Mouse (Mus musculus) kidney, postnatal 36 days (tissue): ENCODE measurements around the gene Olfr1447.

Experiments used
- DNase-seq, 2 experiments: peaks; one replicate each; pipeline ENCODE4 v3.0.0; 2021 to 2022; ENCODE audit warnings: mixed read lengths in 2 of 2

Olfr1447 gene

DNA sequence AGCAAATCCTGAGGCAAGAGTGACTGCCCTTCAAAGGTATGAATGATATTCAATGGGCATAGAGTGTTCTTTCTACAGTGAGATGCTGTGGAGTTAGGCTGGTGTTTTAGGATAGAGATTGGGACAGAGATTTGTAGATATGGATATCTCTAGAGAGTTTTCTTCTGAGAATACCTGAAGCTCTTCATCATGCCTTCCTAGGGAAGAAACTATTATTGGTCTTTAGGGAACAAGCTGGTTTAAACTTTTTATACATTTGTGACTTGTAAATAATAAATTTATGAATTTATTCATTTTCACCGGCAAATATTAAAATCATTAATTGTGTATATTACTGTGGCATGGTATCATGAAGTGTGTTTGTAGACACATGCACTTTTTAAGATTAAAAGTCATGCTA is at the start of gene Olfr1447:
Gene Olfr1447, minus strand, starts transcription at position 101 of the 400 bp plus-strand sequence.
- no peak for DNase-seq

DNA sequence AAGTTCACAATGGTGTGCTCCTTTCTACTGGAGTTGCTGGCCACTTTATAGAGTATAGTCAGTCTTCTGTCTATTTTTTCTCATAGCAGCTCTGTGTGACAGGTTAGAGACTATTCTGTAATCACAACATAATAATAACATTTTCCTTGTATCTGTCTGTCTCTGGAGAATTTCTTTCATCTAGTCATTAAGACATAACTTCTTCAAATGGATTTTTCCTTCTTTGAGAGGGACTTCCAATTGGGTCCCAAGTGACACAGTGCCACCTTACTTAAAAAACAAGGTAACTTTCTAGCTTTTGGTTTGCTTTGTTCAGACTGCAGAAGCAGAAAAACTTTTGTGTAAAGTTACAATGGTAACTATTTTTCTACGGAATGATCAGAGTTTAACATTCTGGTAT is 46.4 kb upstream of the Olfr1447 start, which contains the start of gene Olfr1450:
Gene Olfr1450, plus strand, starts transcription at position 301 of the 400 bp plus-strand sequence.
- no peak for DNase-seq

GRCm38 (mm10) chr19:12930540-12930939 is 27.0 kb upstream of the Olfr1447 start, which contains the start of gene Olfr1449:
TSS of gene Olfr1449 (plus strand) at chr19:12930840.
- DNase-seq, result no peak

DNA sequence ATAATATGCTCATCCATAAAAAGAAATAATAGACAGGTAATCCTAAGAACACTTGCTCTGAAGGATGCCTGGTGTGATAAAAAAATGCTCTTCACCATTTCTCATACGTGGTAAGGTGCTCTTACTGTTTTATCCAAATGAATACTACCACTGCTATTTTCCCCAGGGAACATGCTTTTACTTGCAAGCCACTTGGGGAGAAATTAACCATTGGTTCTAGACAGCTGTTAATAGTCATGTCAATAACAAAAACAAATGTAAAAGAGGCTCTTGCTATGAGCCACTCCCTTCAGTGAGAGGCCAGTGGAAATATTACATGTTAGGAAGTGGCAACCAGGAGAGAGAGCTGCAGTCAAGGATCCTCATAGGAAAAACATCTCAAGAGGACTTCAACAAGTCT is 20.8 kb upstream of the Olfr1447 start, which contains the start of gene Olfr1448:
Gene Olfr1448, minus strand, starts transcription at position 101 of the 400 bp plus-strand sequence.
- DNase-seq, result no peak

DNA sequence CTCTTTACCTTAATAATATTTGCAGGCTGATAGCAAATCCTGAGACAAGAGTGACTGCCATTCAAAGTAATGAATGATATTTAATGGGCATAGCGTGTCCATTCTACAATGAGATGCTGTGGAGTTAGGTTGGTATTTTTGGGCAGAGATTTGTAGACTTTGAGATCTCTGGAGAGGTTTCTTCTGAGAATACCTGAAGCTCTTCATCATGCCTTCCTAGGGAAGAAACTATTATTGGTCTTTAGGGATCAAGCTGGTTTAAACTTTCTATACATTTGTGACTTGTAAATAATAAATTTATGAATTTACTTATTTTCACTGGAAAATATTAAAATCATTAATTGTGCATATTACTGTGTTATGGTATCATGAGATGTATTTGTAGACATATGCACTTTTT is 10.1 kb downstream of the Olfr1447 start, which contains the start of gene Olfr1446:
Gene Olfr1446, minus strand, starts transcription at position 101 of the 400 bp plus-strand sequence.
- DNase-seq, result no peak

DNA sequence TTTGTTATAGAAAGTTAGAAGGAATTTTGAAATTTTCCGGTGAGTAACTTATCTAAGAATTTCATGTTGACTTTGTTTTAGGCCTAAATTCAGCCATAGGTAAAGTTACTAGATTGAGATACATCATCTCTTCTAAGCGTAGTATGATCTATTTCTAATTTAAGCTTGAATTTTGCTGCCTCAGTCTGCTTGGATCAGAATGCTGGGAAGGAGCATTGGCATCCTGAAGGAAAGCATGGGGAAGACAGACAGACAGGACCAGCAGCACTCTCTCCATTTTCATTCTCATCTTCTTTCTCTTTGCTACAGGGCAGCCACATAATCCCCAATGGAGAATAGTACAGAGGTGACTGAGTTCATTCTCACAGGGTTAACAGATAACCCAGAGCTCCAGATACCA is 20.0 kb downstream of the Olfr1447 start, which contains the start of gene Olfr1445:
Gene Olfr1445, plus strand, starts transcription at position 301 of the 400 bp plus-strand sequence.
- DNase-seq, result no peak

- DNase-seq, result no peak
These were observed 46.6 kb downstream of the Olfr1447 start, which contains the start of gene Olfr1444 for GRCm38 (mm10) chr19:12856983-12857382. TSS of gene Olfr1444 (plus strand) at chr19:12857283.
